Mouse (Mus musculus) limb, embryonic 14.5 days (tissue): ENCODE measurements around the gene Gm17087. TPM values are rescaled to one million over a fixed set of nuclear protein-coding genes. Genes with fewer than 3 reads are reported as not detected.
A peak's percentile ranks its signal among the peaks of the same experiment; 100 is the strongest.

Experiments used
- ATAC-seq: fragments of 200-750 bp; cut with Nextera tagmentation; 2 replicates; pipeline ENCODE4 v1.8.0; 2017; ENCODE audit warnings: low read depth, moderate number of reproducible peaks, moderate TSS enrichment; ENCODE audit not compliant: low FRiP score
- DNase-seq: peaks from one replicate; pipeline ENCODE4 v3.0.0-alpha.2; 2015; ENCODE audit warnings: low spot score
- H3K27ac ChIP-seq: fragments of 300-500 bp; sonication (generic); replicated peaks from 2 replicates; pipeline ENCODE4 v1.5.1; 2014; ENCODE audit warnings: low read depth, mild to moderate bottlenecking, low read length, moderate library complexity, mixed read lengths
- H3K27me3 ChIP-seq: fragments of 300-500 bp; sonication (generic); 2 replicates; pipeline ENCODE4 v1.6.1; 2014; ENCODE audit warnings: low read length, mixed read lengths; ENCODE audit not compliant: control insufficient read depth, insufficient read depth
- H3K36me3 ChIP-seq: fragments of 300-500 bp; sonication (generic); 2 replicates; pipeline ENCODE4 v1.6.1; 2014; ENCODE audit warnings: mild to moderate bottlenecking, low read length, moderate library complexity, mixed read lengths; ENCODE audit not compliant: control insufficient read depth, insufficient read depth
- H3K4me1 ChIP-seq: fragments of 300-500 bp; sonication (generic); 2 replicates; pipeline ENCODE4 v1.6.1; 2014; ENCODE audit warnings: antibody characterized with exemption, low read length, mixed read lengths; ENCODE audit not compliant: control insufficient read depth, insufficient read depth
- H3K4me2 ChIP-seq: fragments of 300-500 bp; sonication (generic); replicated peaks from 2 replicates; pipeline ENCODE4 v1.6.1; 2014; ENCODE audit warnings: low read depth, mild to moderate bottlenecking, low read length, moderate library complexity; ENCODE audit not compliant: severe bottlenecking
- H3K4me3 ChIP-seq: fragments of 300-500 bp; sonication (generic); replicated peaks from 2 replicates; pipeline ENCODE4 v1.5.1; 2014; ENCODE audit warnings: low read length
- H3K9ac ChIP-seq: fragments of 300-500 bp; sonication (generic); 2 replicates; pipeline ENCODE4 v1.6.1; 2014; ENCODE audit warnings: mild to moderate bottlenecking, low read depth, low read length, moderate library complexity; ENCODE audit not compliant: severe bottlenecking
- H3K9me3 ChIP-seq: fragments of 300-500 bp; sonication (generic); 2 replicates; pipeline ENCODE4 v1.6.1; 2016; ENCODE audit warnings: low read length; ENCODE audit not compliant: control insufficient read depth
- POLR2A ChIP-seq: fragments of 200-500 bp; IDR thresholded peaks from 2 replicates; pipeline ENCODE4 v1.8.0; 2012; ENCODE audit warnings: inconsistent platforms, mild to moderate bottlenecking, moderate library complexity, borderline replicate concordance; ENCODE audit not compliant: insufficient read depth, insufficient read length; ENCODE audit errors: extremely low read depth
- WGBS: fragments of 180-500 bp; shearing (Covaris S2); extraction: QIAGEN DNeasy Blood & Tissue Kit; methylation state at CpG from one replicate; pipeline ENCODE4 v1.1.7; 2014; 5-methylcytosine and 5-hydroxymethylcytosine counted together
- polyA plus RNA-seq, 2 experiments: library from polyadenylated mRNA; depleted of rRNA in 1 of 2; stranded (reverse) in 1 of 2; unstranded in 1 of 2; fragments of >200 nt; fragmentation: Nextera tagmentation in 1 of 2; extraction: Ambion mirVana in 1 of 2; gene quantifications; 2 replicates each; pipeline versions ENCODE4 v1.2.1 to v1.2.3; 2012 to 2014

The Gm17087 gene
- polyA plus RNA-seq (2012; rRNA removed) (not detected in 2 replicates), polyA plus RNA-seq (2014; fragmentation: Nextera tagmentation; extraction: Ambion mirVana) (not detected in 2 replicates)

DNA sequence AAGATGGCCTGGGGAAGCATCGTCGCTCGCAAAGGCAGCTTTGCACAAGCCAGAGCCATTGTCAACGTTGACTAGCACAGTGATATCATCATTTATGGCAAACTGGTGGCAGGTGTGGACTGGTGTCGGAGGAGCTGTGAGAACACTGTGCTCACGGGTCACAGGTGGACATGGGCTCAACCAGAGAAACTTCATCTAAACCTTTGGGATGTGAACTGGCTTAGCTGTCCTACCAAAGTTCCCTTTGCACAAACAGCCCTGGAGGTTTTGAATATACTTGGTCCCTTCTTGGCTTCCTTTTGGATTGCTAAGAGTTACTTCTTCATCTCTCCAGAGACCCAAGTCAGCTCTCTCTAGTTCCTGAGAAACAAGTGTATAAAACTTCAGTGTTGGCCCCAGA lies at the start of gene Gm17087:
TSS of gene Gm17087 (minus strand) at position 101 of the 400 bp plus-strand sequence.
- H3K4me2 ChIP-seq = no peak within 1 kb of the TSS
- ATAC-seq = no peak
- H3K36me3 ChIP-seq = no peaks in the 10 kb centered on the region
- no peaks in the 10 kb centered on the region for H3K9me3 ChIP-seq
- H3K4me3 ChIP-seq = no peak within 1 kb of the TSS
- WGBS = 90% methylated on average over 6 of the region's 6 CpGs
- no peaks in the 10 kb centered on the region for H3K4me1 ChIP-seq
- H3K27me3 ChIP-seq = no peaks in the 10 kb centered on the region
- no peak within 1 kb of the TSS for H3K9ac ChIP-seq
- DNase-seq = no peak
- TF ChIP-seq POLR2A = no peak
- H3K27ac ChIP-seq = no peak within 1 kb of the TSS

DNA sequence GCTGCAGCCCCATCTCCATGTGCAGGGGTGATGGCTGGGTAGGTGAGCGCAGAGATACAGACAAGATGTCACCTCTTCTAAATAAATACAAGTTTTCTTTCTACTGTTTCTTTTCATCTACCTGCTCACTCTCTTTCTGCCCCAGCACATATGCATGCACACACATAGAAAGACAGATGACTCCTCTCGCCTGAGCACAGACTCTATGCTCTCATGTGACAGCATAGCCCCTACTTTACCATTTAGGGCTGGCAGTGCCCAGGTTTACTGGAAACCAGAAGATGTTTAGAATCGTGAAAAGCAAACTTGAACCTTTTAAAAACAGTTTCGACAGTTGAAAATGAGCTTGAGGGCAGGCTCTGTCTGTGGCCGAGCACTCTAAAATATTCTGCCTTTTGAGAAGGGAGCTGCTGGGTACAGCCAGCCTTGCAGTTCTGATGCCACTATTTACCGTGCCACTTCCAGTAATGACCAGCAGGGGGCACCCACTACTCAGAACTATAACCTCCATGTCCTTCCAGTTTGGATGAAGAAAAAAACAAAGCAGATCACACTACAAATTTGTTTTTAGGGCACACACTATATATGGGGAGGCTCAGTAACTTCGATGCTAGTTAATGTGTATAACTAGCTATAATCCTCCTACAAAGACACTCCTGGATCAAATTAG lies 47.3 kb upstream of the Gm17087 start:
- no peaks in the 10 kb centered on the region for H3K9me3 ChIP-seq
- no peak overlapping the region for H3K4me3 ChIP-seq
- 32% methylated on average over 7 of the region's 7 CpGs for whole genome bisulfite sequencing
- no peaks in the 10 kb centered on the region for H3K36me3 ChIP-seq
- no peak for TF ChIP-seq POLR2A
- no peaks in the 10 kb centered on the region for H3K4me1 ChIP-seq
- ATAC-seq (peak; percentile 63), DNase-seq (peak; percentile 84)
- no peak overlapping the region for H3K27ac ChIP-seq
- H3K4me2 ChIP-seq = no peak overlapping the region
- H3K9ac ChIP-seq = no peak overlapping the region
- H3K27me3 ChIP-seq = no peaks in the 10 kb centered on the region

DNA sequence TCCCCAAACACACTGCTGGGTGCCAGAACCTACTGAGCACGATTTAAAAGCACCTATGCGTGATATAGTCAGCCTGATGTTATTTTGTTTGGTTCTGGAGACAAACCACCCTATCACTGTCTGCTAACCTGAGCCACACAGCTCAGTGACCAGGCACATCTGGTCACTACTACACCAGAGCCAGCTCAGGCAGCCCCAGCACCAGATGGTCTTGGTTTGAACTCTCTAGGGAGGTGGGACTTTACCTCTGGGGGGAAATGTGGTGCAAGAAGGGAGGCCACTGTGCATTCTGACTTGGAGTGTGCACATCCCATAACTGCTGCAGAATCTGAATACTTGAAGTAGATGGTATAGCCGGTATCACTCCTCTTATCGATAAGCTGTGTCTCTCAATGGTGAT lies 45.2 kb upstream of the Gm17087 start:
- WGBS = 77% methylated on average over 4 of the region's 4 CpGs
- Histone ChIP-seq H3K27me3 (no peaks in the 10 kb centered on the region), H3K4me3 (no peak overlapping the region), H3K36me3 (no peaks in the 10 kb centered on the region), H3K9ac (no peak overlapping the region), H3K9me3 (no peaks in the 10 kb centered on the region), H3K27ac (no peak overlapping the region), H3K4me1 (no peaks in the 10 kb centered on the region), H3K4me2 (no peak overlapping the region)
- no peak for DNase-seq
- no peak for ATAC-seq
- no peak for TF ChIP-seq POLR2A

DNA sequence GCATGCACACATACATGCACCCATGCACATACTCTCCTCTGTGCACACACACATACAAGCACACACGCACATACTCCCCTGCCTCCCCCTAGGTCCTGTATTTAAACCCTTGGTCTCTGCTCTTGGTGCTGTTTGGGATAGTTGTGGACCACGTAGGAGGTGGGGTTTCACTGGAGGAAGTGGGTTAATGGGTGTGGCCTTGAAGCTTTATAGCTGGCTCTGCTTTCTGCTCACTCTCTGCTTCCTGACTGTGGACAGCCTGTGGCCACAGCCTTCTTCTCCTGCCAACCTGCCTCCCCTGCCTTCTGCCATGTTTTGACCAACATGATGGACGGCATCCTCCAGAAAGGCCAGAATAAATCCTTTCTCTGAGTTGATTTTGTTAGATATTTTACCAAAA lies 39.9 kb upstream of the Gm17087 start:
- H3K36me3 ChIP-seq = no peaks in the 10 kb centered on the region
- WGBS = 76% methylated on average over 3 of the region's 3 CpGs
- H3K27ac ChIP-seq = no peak overlapping the region
- ATAC-seq = no peak
- H3K4me1 ChIP-seq = no peaks in the 10 kb centered on the region
- H3K9ac ChIP-seq = no peak overlapping the region
- no peak for TF ChIP-seq POLR2A
- no peak overlapping the region for H3K4me2 ChIP-seq
- H3K9me3 ChIP-seq = no peaks in the 10 kb centered on the region
- H3K4me3 ChIP-seq = no peak overlapping the region
- DNase-seq = no peak
- no peaks in the 10 kb centered on the region for H3K27me3 ChIP-seq

DNA sequence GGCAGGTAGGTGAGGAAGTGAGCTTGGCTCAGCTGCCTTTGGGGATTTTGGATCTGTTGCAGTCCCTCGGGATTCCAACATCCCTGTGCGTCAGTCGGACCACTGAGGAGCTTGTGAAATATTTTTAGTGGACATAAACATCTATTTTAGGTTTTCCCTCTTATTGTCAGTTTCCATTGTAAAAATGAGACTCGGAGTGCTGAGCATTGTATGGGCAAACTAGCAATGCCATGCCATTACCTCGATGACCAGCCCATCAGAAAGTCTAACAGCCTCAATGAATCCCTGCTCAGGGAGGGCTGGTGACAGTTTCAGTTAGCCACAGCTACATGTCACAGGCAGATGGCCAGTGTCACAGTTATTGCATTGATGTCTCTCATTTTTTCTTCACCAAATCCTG lies 39.2 kb upstream of the Gm17087 start:
- no peak for ATAC-seq
- DNase-seq = no peak
- WGBS = 79% methylated on average over 5 of the region's 5 CpGs
- Histone ChIP-seq H3K36me3 (no peaks in the 10 kb centered on the region), H3K4me1 (no peaks in the 10 kb centered on the region), H3K9ac (no peak overlapping the region), H3K4me2 (no peak overlapping the region), H3K27me3 (no peaks in the 10 kb centered on the region), H3K4me3 (no peak overlapping the region), H3K27ac (no peak overlapping the region), H3K9me3 (no peaks in the 10 kb centered on the region)
- no peak for TF ChIP-seq POLR2A
